Mouse (Mus musculus): ENCODE measurements at regions not wholly inside any gene's neighbourhood (a gene's known extent, or its start where the extent isn't known, plus 50 kb on each side); places are given as distances from the start of the nearest gene placed in this dataset.

DNA sequence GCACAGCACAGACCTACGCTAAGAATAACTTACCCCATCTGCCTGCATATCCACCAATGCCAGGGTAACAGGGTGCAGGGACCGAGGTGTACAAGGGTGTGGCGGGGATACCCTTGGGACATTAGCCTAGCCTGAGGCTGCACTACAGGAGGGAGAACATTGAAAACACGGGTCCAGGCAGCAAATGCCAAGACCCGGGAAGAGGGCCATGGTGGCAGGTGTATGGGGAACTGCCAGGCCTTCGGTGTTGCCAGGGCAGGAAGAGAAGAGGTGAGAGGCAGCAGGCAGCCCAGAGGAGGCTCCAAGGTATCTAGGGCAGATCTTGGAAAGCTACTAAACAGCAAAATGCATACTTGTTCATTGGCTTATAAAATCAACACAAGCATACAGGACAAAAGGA lies 85.7 kb upstream of the Atp1a1 start:
- no peaks in the 10 kb centered on the region for H3K36me3 ChIP-seq
- no peak overlapping the region for H3K9ac ChIP-seq
- ATAC-seq, result no peak
- H3K27ac ChIP-seq, result no peak overlapping the region
- no peaks in the 10 kb centered on the region for H3K27me3 ChIP-seq (replicated peaks)
- 87% methylated on average over 6 of the region's 6 CpGs for WGBS
- no peak overlapping the region for H3K4me2 ChIP-seq (replicated peaks)
- H3K9me3 ChIP-seq, result no peaks in the 10 kb centered on the region
- no peak overlapping the region for H3K4me3 ChIP-seq (replicated peaks)
- H3K4me1 ChIP-seq (replicated peaks), result no peaks in the 10 kb centered on the region

GRCm38 (mm10) chr3:101685203-101685602 lies 80.7 kb upstream of the Atp1a1 start:
- ATAC-seq, result 0 out of 2 replicates have a peak, but pooled peaks have one; percentile 31
- Histone ChIP-seq H3K36me3 (no peaks in the 10 kb centered on the region), H3K27me3 (replicated peaks) (no peaks in the 10 kb centered on the region), H3K9me3 (no peaks in the 10 kb centered on the region), H3K27ac (no peak overlapping the region), H3K4me3 (replicated peaks) (no peak overlapping the region), H3K4me2 (replicated peaks) (no peak overlapping the region), H3K4me1 (replicated peaks) (no peaks in the 10 kb centered on the region), H3K9ac (no peak overlapping the region)
- 59% methylated on average over 7 of the region's 7 CpGs for WGBS

DNA sequence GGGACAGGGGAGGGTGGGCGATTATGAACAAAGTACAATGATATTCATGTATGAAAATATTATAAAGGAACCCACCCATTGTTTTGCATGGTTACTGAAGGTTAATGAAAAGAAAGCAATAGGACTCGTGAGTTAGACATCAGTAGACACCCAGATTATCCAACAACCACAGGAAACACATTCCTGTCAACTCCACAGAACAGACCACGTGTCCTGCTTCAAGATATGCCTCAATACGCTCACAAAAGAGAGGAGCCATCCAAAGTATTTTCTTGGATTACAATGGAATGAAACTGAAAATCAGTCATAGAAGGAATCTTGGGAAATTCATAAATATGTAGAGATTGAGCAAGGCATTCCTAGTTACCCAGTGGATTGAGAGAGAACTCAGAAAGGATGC lies 68.5 kb upstream of the Atp1a1 start:
- WGBS, result 80% methylated on average over 4 of the region's 4 CpGs
- ATAC-seq, result no peak
- no peaks in the 10 kb centered on the region for H3K9me3 ChIP-seq
- no peak overlapping the region for H3K4me3 ChIP-seq (replicated peaks)
- no peak overlapping the region for H3K27ac ChIP-seq
- H3K36me3 ChIP-seq, result no peaks in the 10 kb centered on the region
- H3K4me2 ChIP-seq (replicated peaks), result no peak overlapping the region
- no peak overlapping the region for H3K9ac ChIP-seq
- no peaks in the 10 kb centered on the region for H3K27me3 ChIP-seq (replicated peaks)
- peaks cover 8% of the 10 kb centered on the region for H3K4me1 ChIP-seq (replicated peaks)

DNA sequence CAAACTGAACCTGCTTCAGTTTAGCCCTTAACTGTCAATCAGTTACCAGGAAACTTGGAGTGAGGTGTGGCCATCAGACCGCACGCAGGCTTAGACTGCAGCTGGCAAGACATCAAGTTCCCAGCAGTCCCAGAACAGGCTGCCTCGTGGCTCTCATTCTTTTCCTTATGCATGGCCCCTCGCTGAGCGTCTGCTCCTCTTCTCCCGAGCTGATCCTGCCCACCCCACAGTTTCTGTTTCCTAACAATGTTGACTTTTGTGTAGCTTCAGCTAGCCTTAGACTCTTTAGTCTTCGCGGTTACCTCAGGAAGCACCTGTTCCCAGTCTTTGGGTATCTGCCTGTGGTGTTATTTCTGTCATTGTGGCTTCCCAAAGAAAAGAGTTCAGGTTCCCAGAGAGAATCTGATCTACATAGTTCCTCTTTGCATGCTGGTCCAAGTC lies 66.1 kb upstream of the Atp1a1 start:
- Histone ChIP-seq H3K4me3 (replicated peaks) (no peak overlapping the region), H3K4me2 (replicated peaks) (no peak overlapping the region), H3K27ac (peak overlapping the region; percentile 4; the same call in 1 of the 2 replicates), H3K36me3 (no peaks in the 10 kb centered on the region), H3K4me1 (replicated peaks) (peaks cover 16% of the 10 kb centered on the region), H3K9me3 (no peaks in the 10 kb centered on the region), H3K27me3 (replicated peaks) (no peaks in the 10 kb centered on the region), H3K9ac (no peak overlapping the region)
- 34% methylated on average over 8 of the region's 8 CpGs for WGBS
- ATAC-seq, result peak; percentile 50

- Histone ChIP-seq H3K9ac (no peak overlapping the region), H3K27me3 (replicated peaks) (no peaks in the 10 kb centered on the region), H3K36me3 (no peaks in the 10 kb centered on the region), H3K4me3 (replicated peaks) (no peak overlapping the region), H3K27ac (no peak overlapping the region), H3K9me3 (no peaks in the 10 kb centered on the region), H3K4me2 (replicated peaks) (no peak overlapping the region), H3K4me1 (replicated peaks) (peaks cover 16% of the 10 kb centered on the region)
- no peak for ATAC-seq
- WGBS, result 86% methylated on average over 3 of the region's 3 CpGs
These were observed 65.3 kb upstream of the Atp1a1 start for GRCm38 (mm10) chr3:101669743-101670142.

DNA sequence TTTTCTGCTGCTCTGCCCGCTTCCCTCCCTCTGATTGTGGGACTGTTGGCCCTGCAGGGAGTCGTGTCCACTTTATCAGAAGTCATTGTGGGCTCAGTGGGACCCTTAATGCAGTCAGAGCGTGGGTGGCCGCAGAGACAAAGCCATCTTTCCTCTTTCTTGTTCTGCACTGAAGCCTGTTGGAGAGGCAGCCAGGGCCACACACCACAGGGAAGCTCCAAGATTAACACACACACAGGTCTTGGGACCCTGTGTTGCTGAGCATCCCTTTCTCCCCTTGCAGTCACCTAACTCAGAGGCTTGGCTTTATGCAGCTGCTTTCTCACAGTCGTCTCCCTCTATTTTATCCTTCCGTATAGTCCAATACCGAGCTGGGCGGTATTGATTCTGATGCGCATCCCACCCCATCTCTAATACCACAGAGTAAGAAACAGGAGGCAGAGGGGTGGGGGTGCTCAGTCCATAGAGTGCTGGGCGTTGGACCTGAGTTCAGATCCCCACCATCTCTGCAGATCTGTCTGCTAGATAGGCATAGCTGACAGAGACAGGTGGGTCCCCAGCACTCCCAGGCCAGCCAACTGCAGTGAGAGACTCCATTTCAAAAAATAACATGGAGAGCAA lies 63.4 kb upstream of the Atp1a1 start:
- ATAC-seq, result peak; percentile 7
- no peak overlapping the region for H3K4me3 ChIP-seq (replicated peaks)
- H3K4me1 ChIP-seq (replicated peaks), result peaks cover 16% of the 10 kb centered on the region
- no peaks in the 10 kb centered on the region for H3K36me3 ChIP-seq
- H3K9ac ChIP-seq, result no peak overlapping the region
- H3K27me3 ChIP-seq (replicated peaks), result no peaks in the 10 kb centered on the region
- no peaks in the 10 kb centered on the region for H3K9me3 ChIP-seq
- peak overlapping the region; percentile 45 for H3K4me2 ChIP-seq (replicated peaks)
- peak overlapping the region; percentile 92 for H3K27ac ChIP-seq
- WGBS, result 71% methylated on average over 10 of the region's 10 CpGs

GRCm38 (mm10) chr3:101667186-101667585 lies 62.7 kb upstream of the Atp1a1 start:
- H3K9me3 ChIP-seq, result no peaks in the 10 kb centered on the region
- H3K36me3 ChIP-seq, result no peaks in the 10 kb centered on the region
- H3K27ac ChIP-seq, result peak overlapping the region; percentile 92
- H3K27me3 ChIP-seq (replicated peaks), result no peaks in the 10 kb centered on the region
- H3K4me3 ChIP-seq (replicated peaks), result no peak overlapping the region
- H3K4me2 ChIP-seq (replicated peaks), result peak overlapping the region; percentile 45
- 36% methylated on average over 4 of the region's 4 CpGs for WGBS
- ATAC-seq, result peak; percentile 95
- peaks cover 16% of the 10 kb centered on the region for H3K4me1 ChIP-seq (replicated peaks)
- no peak overlapping the region for H3K9ac ChIP-seq

GRCm38 (mm10) chr3:101666583-101666982 lies 62.1 kb upstream of the Atp1a1 start:
- no peaks in the 10 kb centered on the region for H3K27me3 ChIP-seq (replicated peaks)
- H3K9ac ChIP-seq, result no peak overlapping the region
- 78% methylated on average over 8 of the region's 8 CpGs for WGBS
- H3K36me3 ChIP-seq, result no peaks in the 10 kb centered on the region
- H3K4me1 ChIP-seq (replicated peaks), result peaks cover 16% of the 10 kb centered on the region
- ATAC-seq, result no peak
- H3K27ac ChIP-seq, result peak overlapping the region; percentile 92
- H3K9me3 ChIP-seq, result no peaks in the 10 kb centered on the region
- no peak overlapping the region for H3K4me3 ChIP-seq (replicated peaks)
- H3K4me2 ChIP-seq (replicated peaks), result peak overlapping the region; percentile 45; the same call in 1 of the 2 replicates

DNA sequence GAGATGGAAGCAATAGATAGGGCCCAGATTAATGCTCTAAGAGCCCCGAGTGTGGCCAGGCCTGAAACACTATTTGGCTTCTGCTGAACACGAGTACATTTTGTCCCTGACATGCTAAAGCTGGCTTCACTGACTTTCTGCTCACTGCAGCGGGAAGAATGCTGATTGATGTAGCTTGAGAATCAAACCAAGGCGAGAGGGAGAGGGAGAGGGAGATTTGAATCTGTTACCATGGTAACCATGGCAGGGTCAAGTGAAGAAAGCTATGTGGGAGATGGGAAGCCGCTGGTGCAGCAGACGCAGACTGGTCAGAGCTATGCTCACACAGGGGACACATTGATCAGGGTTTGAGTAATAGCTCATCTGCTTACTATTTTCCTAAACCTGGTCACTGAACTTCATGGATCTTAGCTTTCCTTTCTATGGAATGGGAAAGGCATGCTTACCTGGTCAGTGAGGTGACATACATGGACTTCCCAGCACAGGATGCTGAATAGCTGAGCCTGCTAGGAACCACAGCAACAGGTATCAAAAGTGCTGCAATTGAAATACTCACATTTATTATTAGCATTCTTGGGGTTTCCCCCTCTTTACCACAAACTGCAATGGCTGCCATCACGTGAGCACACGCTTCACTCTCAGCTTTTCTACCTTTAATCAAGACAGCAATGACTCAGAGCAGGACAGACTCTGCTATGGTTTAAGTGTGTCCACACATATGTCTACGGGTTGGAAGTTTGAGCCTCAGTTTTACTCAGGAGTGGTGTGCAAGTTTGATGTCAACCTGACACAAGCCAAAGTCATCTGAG lies 56.9 kb upstream of the Atp1a1 start:
- Histone ChIP-seq H3K4me3 (replicated peaks) (no peak overlapping the region), H3K9me3 (no peaks in the 10 kb centered on the region), H3K9ac (no peak overlapping the region), H3K4me1 (replicated peaks) (peaks cover 12% of the 10 kb centered on the region; the same call in 1 of the 2 replicates), H3K27ac (no peak overlapping the region), H3K36me3 (no peaks in the 10 kb centered on the region), H3K27me3 (replicated peaks) (no peaks in the 10 kb centered on the region), H3K4me2 (replicated peaks) (no peak overlapping the region)
- ATAC-seq, result peak; percentile 15; the same call in 1 of the 2 replicates
- WGBS, result 49% methylated on average over 9 of the region's 9 CpGs

DNA sequence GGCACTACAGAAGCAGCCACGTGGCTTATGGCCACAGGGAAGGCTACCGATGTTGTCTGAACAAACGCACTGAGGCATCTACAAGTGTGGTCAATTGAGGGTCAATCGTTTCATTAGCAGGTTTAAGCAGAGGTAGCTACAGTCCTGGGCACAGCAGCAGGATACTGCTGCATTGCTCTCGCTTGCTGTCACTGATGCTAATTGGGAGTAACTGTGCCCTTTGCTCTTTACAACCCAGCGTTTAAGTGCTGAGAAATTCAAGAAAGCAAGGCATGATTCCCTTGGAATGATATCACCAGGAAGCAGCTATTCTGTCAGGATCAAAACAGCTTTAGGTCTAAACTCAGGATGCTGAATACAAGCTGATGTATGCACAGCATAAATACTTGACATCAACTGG lies 56.2 kb upstream of the Atp1a1 start:
- no peaks in the 10 kb centered on the region for H3K36me3 ChIP-seq
- H3K4me1 ChIP-seq (replicated peaks), result peaks cover 12% of the 10 kb centered on the region; the same call in 1 of the 2 replicates
- H3K27ac ChIP-seq, result no peak overlapping the region; the same call in 1 of the 2 replicates
- H3K9me3 ChIP-seq, result no peaks in the 10 kb centered on the region
- H3K4me3 ChIP-seq (replicated peaks), result no peak overlapping the region
- H3K9ac ChIP-seq, result no peak overlapping the region
- peak; percentile 51 for ATAC-seq
- WGBS, result 45% methylated on average over 6 of the region's 6 CpGs
- H3K4me2 ChIP-seq (replicated peaks), result no peak overlapping the region
- H3K27me3 ChIP-seq (replicated peaks), result no peaks in the 10 kb centered on the region

DNA sequence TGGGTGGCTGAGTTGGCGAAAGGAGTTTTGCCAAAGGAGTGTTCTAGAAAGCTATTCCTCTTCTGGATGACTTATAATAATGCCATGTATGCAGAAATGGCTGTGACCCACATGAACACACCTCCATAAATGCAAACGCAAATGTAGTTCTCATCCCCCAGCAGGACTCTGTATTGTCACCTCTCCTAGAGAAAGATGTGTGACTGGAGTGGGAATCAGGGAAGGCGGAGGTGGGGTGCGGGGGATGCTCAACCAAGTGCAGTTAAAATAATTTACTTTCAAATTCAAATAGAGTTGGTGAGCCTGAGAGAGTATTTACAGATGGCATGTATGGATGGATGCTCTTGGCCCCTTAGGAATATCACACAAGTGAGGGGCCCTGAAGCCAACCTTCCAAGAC lies 55.7 kb upstream of the Atp1a1 start:
- H3K9ac ChIP-seq, result no peak overlapping the region
- no peaks in the 10 kb centered on the region for H3K36me3 ChIP-seq
- no peak for ATAC-seq
- no peaks in the 10 kb centered on the region for H3K27me3 ChIP-seq (replicated peaks)
- H3K4me2 ChIP-seq (replicated peaks), result no peak overlapping the region
- H3K4me1 ChIP-seq (replicated peaks), result peaks cover 12% of the 10 kb centered on the region; the same call in 1 of the 2 replicates
- 88% methylated on average over 4 of the region's 4 CpGs for WGBS
- no peak overlapping the region for H3K27ac ChIP-seq
- H3K4me3 ChIP-seq (replicated peaks), result no peak overlapping the region
- H3K9me3 ChIP-seq, result no peaks in the 10 kb centered on the region

DNA sequence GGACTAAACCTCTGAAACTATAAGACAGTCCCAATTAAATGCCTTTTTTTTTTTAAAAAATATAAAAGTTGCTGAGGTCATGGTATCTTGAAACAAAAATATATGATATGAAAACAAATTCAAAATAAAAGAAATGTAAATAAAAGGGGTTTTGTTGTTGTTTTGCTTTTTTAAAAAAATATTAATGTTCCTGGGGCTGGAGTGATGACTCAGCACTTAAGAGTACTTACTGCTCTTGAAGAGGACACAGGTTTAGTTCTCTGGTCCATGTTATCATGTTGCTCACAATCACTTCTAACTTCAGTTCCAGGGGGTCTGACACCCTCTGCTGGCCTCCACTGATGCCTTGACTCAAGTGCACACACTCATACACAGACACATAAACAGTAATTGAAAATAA lies 53.5 kb upstream of the Atp1a1 start:
- Histone ChIP-seq H3K9ac (no peak overlapping the region), H3K4me3 (replicated peaks) (no peak overlapping the region), H3K4me1 (replicated peaks) (peaks cover 15% of the 10 kb centered on the region; the same call in 1 of the 2 replicates), H3K4me2 (replicated peaks) (no peak overlapping the region), H3K27me3 (replicated peaks) (no peaks in the 10 kb centered on the region), H3K9me3 (no peaks in the 10 kb centered on the region), H3K36me3 (no peaks in the 10 kb centered on the region), H3K27ac (no peak overlapping the region)
- no peak for ATAC-seq
